Mouse (Mus musculus): ENCODE measurements around the gene Irf2bp2. TPM values are rescaled to one million over a fixed set of nuclear protein-coding genes. Genes with fewer than 3 reads are reported as not detected.

Gene Irf2bp2
- polyA plus RNA-seq (2017; shearing (Covaris generic)): 10 to 100 TPM; 16.7 to 25.3 (median 24.5) TPM

GRCm38 (mm10) chr8:126593889-126594480 lies at the start of gene Irf2bp2:
Irf2bp2 (minus strand) TSS chr8:126593986.
- ATAC-seq: peak; percentile 30

- no peak for ATAC-seq
Measured at GRCm38 (mm10) chr8:126642665-126643064, 48.9 kb upstream of the Irf2bp2 start.

- no peak for ATAC-seq
Measured at GRCm38 (mm10) chr8:126641568-126642295, 47.9 kb upstream of the Irf2bp2 start.

GRCm38 (mm10) chr8:126639161-126639560 lies 45.4 kb upstream of the Irf2bp2 start:
- ATAC-seq: no peak

GRCm38 (mm10) chr8:126638027-126638426 lies 44.2 kb upstream of the Irf2bp2 start:
- peak; percentile 43 for ATAC-seq

GRCm38 (mm10) chr8:126634541-126635048 lies 40.8 kb upstream of the Irf2bp2 start:
- ATAC-seq: no peak

- no peak for ATAC-seq
Measured at GRCm38 (mm10) chr8:126628616-126629015, 34.8 kb upstream of the Irf2bp2 start.

- no peak for ATAC-seq
Measured at GRCm38 (mm10) chr8:126626415-126626814, 32.6 kb upstream of the Irf2bp2 start.

- no peak for ATAC-seq
Measured at GRCm38 (mm10) chr8:126622111-126622795, 28.5 kb upstream of the Irf2bp2 start.

GRCm38 (mm10) chr8:126620721-126621120 lies 26.9 kb upstream of the Irf2bp2 start:
- ATAC-seq: no peak

GRCm38 (mm10) chr8:126619487-126619886 lies 25.7 kb upstream of the Irf2bp2 start:
- no peak for ATAC-seq

GRCm38 (mm10) chr8:126617665-126618064 lies 23.9 kb upstream of the Irf2bp2 start:
- ATAC-seq: no peak

GRCm38 (mm10) chr8:126616736-126617135 lies 22.9 kb upstream of the Irf2bp2 start:
- peak; percentile 30 for ATAC-seq

- peak; percentile 81 for ATAC-seq
Measured at GRCm38 (mm10) chr8:126615765-126616164, 22.0 kb upstream of the Irf2bp2 start.

- no peak for ATAC-seq
Measured at GRCm38 (mm10) chr8:126614740-126615132, 20.9 kb upstream of the Irf2bp2 start.

- ATAC-seq: peak; percentile 61
Measured at GRCm38 (mm10) chr8:126614062-126614739, 20.4 kb upstream of the Irf2bp2 start.

GRCm38 (mm10) chr8:126613143-126613542 lies 19.4 kb upstream of the Irf2bp2 start:
- ATAC-seq: no peak

GRCm38 (mm10) chr8:126612739-126613138 lies 19.0 kb upstream of the Irf2bp2 start:
- no peak for ATAC-seq

- ATAC-seq: no peak
Measured at GRCm38 (mm10) chr8:126610713-126611112, 16.9 kb upstream of the Irf2bp2 start.

- ATAC-seq: no peak
Measured at GRCm38 (mm10) chr8:126609556-126610263, 15.9 kb upstream of the Irf2bp2 start.

GRCm38 (mm10) chr8:126603241-126603947 lies 9.6 kb upstream of the Irf2bp2 start:
- no peak for ATAC-seq
